Mouse (Mus musculus): Measurements from ENCODE around the gene Fbxl14. TPM values are rescaled to one million over a fixed set of nuclear protein-coding genes. Genes with fewer than 3 reads are reported as not detected.

The Fbxl14 gene
- polyA plus RNA-seq, 1 experiment from 2014 or later, result 5.3 TPM

DNA sequence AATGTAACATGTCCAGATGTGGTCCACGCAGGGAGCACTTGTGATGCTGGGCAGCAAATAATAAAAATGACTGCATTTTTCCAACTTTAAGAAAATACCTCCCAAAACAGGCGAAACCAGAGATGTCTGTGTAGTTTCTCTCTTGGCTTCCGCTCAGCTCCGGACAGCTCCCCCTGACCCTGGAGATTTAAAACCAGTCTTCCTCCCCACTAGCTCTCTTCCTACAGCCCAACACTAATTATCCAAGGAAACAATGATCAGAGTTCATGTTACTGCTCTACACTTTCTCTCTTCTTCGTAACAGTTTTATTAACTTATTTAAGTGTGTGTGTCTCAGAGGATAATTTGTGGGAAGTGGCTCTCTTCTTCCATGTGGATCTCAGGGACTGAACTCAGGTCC lies 19.1 kb upstream of the Fbxl14 start:
- no peak overlapping the region for H3K9ac ChIP-seq (replicated peaks; ENCODE audit: low read depth, low read length)
- H3K36me3 ChIP-seq (ENCODE audit: control insufficient read depth, insufficient read depth, low read length), result no peaks in the 10 kb centered on the region
- no peak overlapping the region for H3K4me2 ChIP-seq (replicated peaks; ENCODE audit: low read depth, low read length)
- no peak for ATAC-seq (ENCODE audit: insufficient number of reproducible peaks, insufficient read depth, low FRiP score, low read depth)
- 0 out of 2 replicates have a peak, but pooled peaks cover 2% of the 10 kb centered on the region for H3K4me1 ChIP-seq (ENCODE audit: control insufficient read depth, insufficient read depth, low read length)
- H3K9me3 ChIP-seq (ENCODE audit: control insufficient read depth, low read depth, low read length), result no peaks in the 10 kb centered on the region
- 68% methylated on average over 5 of the region's 5 CpGs for WGBS
- no peak overlapping the region for H3K4me3 ChIP-seq (ENCODE audit: low read depth, low read length)
- H3K27ac ChIP-seq (ENCODE audit: low read length), result no peak overlapping the region
- H3K27me3 ChIP-seq (ENCODE audit: control insufficient read depth, insufficient read depth, low read length), result no peaks in the 10 kb centered on the region

DNA sequence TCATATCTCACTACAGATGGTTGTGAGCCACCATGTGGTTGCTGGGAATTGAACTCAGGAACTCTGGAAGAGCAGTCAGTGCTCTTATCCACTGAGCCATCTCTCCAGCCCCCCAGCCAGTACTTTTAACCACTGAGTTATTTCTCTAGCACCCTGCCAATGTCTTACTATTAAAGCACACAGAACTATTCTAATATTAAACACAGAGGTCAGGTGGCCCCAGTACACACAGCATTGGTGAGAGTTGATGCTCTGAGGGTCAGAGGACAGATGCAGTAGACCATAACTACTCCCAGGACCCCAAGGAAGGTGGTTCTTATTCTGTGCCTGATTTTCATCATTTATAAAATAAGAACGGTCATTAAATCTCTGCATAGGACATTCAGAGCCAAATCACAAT lies 13.3 kb upstream of the Fbxl14 start:
- ATAC-seq (ENCODE audit: insufficient number of reproducible peaks, insufficient read depth, low FRiP score, low read depth), result no peak
- H3K27me3 ChIP-seq (ENCODE audit: control insufficient read depth, insufficient read depth, low read length), result no peaks in the 10 kb centered on the region
- no peaks in the 10 kb centered on the region for H3K4me1 ChIP-seq (ENCODE audit: control insufficient read depth, insufficient read depth, low read length)
- no peak overlapping the region for H3K4me3 ChIP-seq (ENCODE audit: low read depth, low read length)
- H3K9ac ChIP-seq (replicated peaks; ENCODE audit: low read depth, low read length), result no peak overlapping the region
- no peaks in the 10 kb centered on the region for H3K36me3 ChIP-seq (ENCODE audit: control insufficient read depth, insufficient read depth, low read length)
- 93% methylated on average over 1 of the region's 1 CpGs for WGBS
- H3K9me3 ChIP-seq (ENCODE audit: control insufficient read depth, low read depth, low read length), result no peaks in the 10 kb centered on the region
- no peak overlapping the region for H3K4me2 ChIP-seq (replicated peaks; ENCODE audit: low read depth, low read length)
- no peak overlapping the region for H3K27ac ChIP-seq (ENCODE audit: low read length)

DNA sequence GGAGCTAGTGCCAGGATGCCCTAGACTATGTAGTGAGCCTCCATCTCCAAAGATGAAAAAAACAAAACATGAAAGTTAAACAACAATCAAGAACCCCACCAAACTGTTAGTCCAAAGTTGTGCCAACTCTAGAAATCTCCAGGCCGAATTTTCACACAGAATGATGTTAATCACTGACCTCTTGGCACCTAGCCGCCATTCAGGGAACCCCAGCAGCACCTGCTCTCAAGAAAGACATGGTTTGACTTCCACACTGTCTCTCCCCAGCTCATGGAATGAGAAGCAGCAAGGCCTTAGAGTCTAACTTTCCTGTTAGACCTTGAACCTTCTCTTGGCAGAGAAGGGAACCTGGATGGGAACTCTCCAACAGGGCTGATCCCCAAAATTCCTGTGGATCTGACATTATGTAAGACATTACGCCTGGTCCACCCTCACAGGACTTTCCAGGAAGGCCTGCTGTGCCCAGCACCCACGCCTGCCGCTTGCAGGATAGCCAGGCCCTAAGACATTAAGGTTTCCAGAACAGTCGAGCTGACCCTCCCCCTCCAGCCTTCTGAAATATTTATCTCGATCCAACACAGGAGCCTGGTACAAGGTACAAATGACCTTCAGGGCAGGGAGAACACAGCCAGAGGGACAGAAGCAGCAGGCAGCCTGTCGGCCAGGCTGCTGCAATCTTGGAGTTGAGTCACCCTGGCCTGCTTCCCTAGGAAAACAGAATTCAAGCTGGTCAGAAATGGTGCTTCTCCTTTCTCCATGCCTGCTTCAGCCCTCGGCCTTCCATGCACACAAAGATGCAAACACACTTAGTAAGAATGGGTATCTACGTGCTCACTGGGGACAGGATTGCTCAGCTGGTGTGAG lies 12.3 kb upstream of the Fbxl14 start:
- Histone ChIP-seq H3K4me1 (ENCODE audit: control insufficient read depth, insufficient read depth, low read length) (no peaks in the 10 kb centered on the region), H3K9me3 (ENCODE audit: control insufficient read depth, low read depth, low read length) (no peaks in the 10 kb centered on the region), H3K4me3 (ENCODE audit: low read depth, low read length) (no peak overlapping the region), H3K36me3 (ENCODE audit: control insufficient read depth, insufficient read depth, low read length) (no peaks in the 10 kb centered on the region), H3K4me2 (replicated peaks; ENCODE audit: low read depth, low read length) (no peak overlapping the region), H3K9ac (replicated peaks; ENCODE audit: low read depth, low read length) (no peak overlapping the region), H3K27me3 (ENCODE audit: control insufficient read depth, insufficient read depth, low read length) (no peaks in the 10 kb centered on the region), H3K27ac (ENCODE audit: low read length) (no peak overlapping the region)
- no peak for ATAC-seq (ENCODE audit: insufficient number of reproducible peaks, insufficient read depth, low FRiP score, low read depth)
- 53% methylated on average over 10 of the region's 10 CpGs for WGBS

DNA sequence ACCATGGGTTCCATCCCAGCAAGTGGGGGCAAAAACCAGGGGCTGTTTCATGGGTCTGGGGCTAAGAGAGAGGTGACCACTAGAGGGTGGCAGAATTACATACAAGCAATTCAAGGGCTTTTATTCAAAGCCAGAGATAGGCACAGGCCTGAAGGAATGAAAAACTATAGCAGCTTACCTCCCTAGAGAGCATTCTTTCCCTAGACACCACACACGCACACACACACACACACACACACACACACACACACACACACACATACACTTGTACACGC lies 11.7 kb upstream of the Fbxl14 start:
- Histone ChIP-seq H3K9ac (replicated peaks; ENCODE audit: low read depth, low read length) (no peak overlapping the region), H3K36me3 (ENCODE audit: control insufficient read depth, insufficient read depth, low read length) (no peaks in the 10 kb centered on the region), H3K4me1 (ENCODE audit: control insufficient read depth, insufficient read depth, low read length) (no peaks in the 10 kb centered on the region), H3K9me3 (ENCODE audit: control insufficient read depth, low read depth, low read length) (no peaks in the 10 kb centered on the region), H3K27me3 (ENCODE audit: control insufficient read depth, insufficient read depth, low read length) (no peaks in the 10 kb centered on the region), H3K4me3 (ENCODE audit: low read depth, low read length) (no peak overlapping the region), H3K4me2 (replicated peaks; ENCODE audit: low read depth, low read length) (no peak overlapping the region), H3K27ac (ENCODE audit: low read length) (no peak overlapping the region)
- peak; percentile 33; the same call in 1 of the 2 replicates for ATAC-seq (ENCODE audit: insufficient number of reproducible peaks, insufficient read depth, low FRiP score, low read depth)
- WGBS, result 73% methylated on average over 2 of the region's 2 CpGs

DNA sequence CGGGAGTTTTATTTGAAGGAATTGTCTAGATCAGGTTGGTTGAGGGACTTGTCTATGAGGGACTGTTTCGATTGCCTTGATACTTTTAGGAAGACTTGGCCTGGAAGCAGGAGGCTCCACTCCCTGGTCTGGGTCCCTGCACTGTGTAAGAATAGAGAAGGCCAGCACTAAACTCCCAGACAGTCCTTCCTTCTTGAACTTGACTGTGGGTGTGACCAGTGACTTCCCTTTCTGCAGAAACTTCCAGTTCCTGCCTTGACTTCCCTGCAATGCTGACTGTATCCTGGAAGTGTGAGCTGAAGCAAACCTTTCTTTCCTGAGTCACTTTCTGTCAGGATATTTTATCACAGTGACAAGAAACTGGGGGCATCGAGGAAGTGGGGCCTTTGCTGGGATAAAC lies 8.7 kb upstream of the Fbxl14 start:
- Histone ChIP-seq H3K4me1 (ENCODE audit: control insufficient read depth, insufficient read depth, low read length) (no peaks in the 10 kb centered on the region), H3K27me3 (ENCODE audit: control insufficient read depth, insufficient read depth, low read length) (no peaks in the 10 kb centered on the region), H3K4me3 (ENCODE audit: low read depth, low read length) (no peak overlapping the region), H3K27ac (ENCODE audit: low read length) (no peak overlapping the region), H3K9ac (replicated peaks; ENCODE audit: low read depth, low read length) (no peak overlapping the region), H3K4me2 (replicated peaks; ENCODE audit: low read depth, low read length) (no peak overlapping the region), H3K36me3 (ENCODE audit: control insufficient read depth, insufficient read depth, low read length) (no peaks in the 10 kb centered on the region), H3K9me3 (ENCODE audit: control insufficient read depth, low read depth, low read length) (no peaks in the 10 kb centered on the region)
- no peak for ATAC-seq (ENCODE audit: insufficient number of reproducible peaks, insufficient read depth, low FRiP score, low read depth)
- 73% methylated on average over 3 of the region's 3 CpGs for WGBS

DNA sequence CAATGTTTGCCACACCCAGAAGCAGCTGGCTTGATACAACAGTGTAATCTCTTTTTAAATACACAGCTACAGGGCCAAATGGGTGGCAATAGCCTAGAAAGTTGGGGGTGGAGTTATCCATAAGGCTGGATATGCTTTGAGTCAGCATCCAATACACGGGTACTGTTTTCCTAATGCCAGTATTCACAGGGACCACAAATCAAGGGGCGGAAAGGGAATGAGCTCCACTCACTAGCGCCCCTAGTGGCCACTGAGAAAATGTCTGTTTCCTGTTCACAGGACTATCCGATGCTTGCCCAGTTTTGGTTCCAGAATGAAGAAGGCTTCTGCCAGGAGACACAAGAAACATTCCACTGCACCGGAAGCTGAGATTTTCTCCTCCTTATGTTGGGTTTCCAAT lies 7.3 kb upstream of the Fbxl14 start:
- H3K27me3 ChIP-seq (ENCODE audit: control insufficient read depth, insufficient read depth, low read length), result no peaks in the 10 kb centered on the region
- H3K9me3 ChIP-seq (ENCODE audit: control insufficient read depth, low read depth, low read length), result no peaks in the 10 kb centered on the region
- H3K4me3 ChIP-seq (ENCODE audit: low read depth, low read length), result no peak overlapping the region
- ATAC-seq (ENCODE audit: insufficient number of reproducible peaks, insufficient read depth, low FRiP score, low read depth), result no peak
- peaks cover under 1% of the 10 kb centered on the region; the same call in 1 of the 2 replicates for H3K4me1 ChIP-seq (ENCODE audit: control insufficient read depth, insufficient read depth, low read length)
- H3K4me2 ChIP-seq (replicated peaks; ENCODE audit: low read depth, low read length), result no peak overlapping the region
- H3K36me3 ChIP-seq (ENCODE audit: control insufficient read depth, insufficient read depth, low read length), result no peaks in the 10 kb centered on the region
- WGBS, result 37% methylated on average over 5 of the region's 5 CpGs
- H3K9ac ChIP-seq (replicated peaks; ENCODE audit: low read depth, low read length), result no peak overlapping the region
- no peak overlapping the region for H3K27ac ChIP-seq (ENCODE audit: low read length)

DNA sequence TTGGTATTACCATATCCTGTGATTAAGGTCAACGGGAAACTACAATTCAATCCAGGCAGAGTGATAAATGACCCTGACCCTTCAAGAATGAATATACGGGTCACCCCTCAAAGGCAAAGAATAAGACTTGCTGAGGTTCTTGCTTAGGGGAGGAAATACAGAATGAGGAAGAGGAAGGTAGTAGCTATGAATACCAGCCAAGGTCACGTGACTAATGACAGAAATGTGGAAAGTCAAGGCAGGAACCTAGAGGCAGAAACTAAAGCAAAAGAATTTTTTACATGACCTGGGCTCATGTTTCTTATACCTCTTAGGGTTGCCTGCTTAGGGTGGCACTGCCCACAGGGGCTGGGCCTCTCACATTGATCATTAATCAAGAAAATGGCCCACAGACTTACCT lies 6.8 kb upstream of the Fbxl14 start:
- no peak overlapping the region for H3K27ac ChIP-seq (ENCODE audit: low read length)
- H3K36me3 ChIP-seq (ENCODE audit: control insufficient read depth, insufficient read depth, low read length), result no peaks in the 10 kb centered on the region
- H3K4me3 ChIP-seq (ENCODE audit: low read depth, low read length), result no peak overlapping the region
- H3K4me2 ChIP-seq (replicated peaks; ENCODE audit: low read depth, low read length), result no peak overlapping the region
- WGBS, result 69% methylated on average over 3 of the region's 3 CpGs
- H3K27me3 ChIP-seq (ENCODE audit: control insufficient read depth, insufficient read depth, low read length), result no peaks in the 10 kb centered on the region
- peaks cover 6% of the 10 kb centered on the region for H3K4me1 ChIP-seq (ENCODE audit: control insufficient read depth, insufficient read depth, low read length)
- no peak overlapping the region for H3K9ac ChIP-seq (replicated peaks; ENCODE audit: low read depth, low read length)
- H3K9me3 ChIP-seq (ENCODE audit: control insufficient read depth, low read depth, low read length), result no peaks in the 10 kb centered on the region
- no peak for ATAC-seq (ENCODE audit: insufficient number of reproducible peaks, insufficient read depth, low FRiP score, low read depth)

DNA sequence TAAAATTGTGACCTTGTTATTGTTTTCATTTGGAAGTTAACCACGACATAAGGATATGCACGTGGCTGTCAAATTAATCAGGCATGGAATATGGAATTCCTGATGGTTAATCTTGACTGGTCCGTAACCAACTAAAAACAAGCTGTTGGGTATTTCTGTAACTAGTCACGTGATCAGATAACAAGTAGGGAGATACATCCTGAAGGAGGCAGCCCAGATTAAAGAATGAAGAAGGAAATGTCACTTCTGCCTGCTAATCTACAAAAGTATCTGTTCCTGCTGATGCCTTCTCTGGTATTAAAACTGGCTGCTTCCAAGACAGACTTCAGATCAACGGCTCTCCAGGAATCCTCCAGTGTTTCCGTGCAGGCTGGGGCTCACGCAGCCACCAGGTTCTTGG lies 6.0 kb upstream of the Fbxl14 start:
- Histone ChIP-seq H3K27ac (ENCODE audit: low read length) (no peak overlapping the region), H3K4me3 (ENCODE audit: low read depth, low read length) (no peak overlapping the region), H3K4me1 (ENCODE audit: control insufficient read depth, insufficient read depth, low read length) (peaks cover 11% of the 10 kb centered on the region), H3K9ac (replicated peaks; ENCODE audit: low read depth, low read length) (no peak overlapping the region), H3K36me3 (ENCODE audit: control insufficient read depth, insufficient read depth, low read length) (no peaks in the 10 kb centered on the region), H3K4me2 (replicated peaks; ENCODE audit: low read depth, low read length) (no peak overlapping the region), H3K27me3 (ENCODE audit: control insufficient read depth, insufficient read depth, low read length) (no peaks in the 10 kb centered on the region), H3K9me3 (ENCODE audit: control insufficient read depth, low read depth, low read length) (no peaks in the 10 kb centered on the region)
- no peak for ATAC-seq (ENCODE audit: insufficient number of reproducible peaks, insufficient read depth, low FRiP score, low read depth)
- 80% methylated on average over 7 of the region's 7 CpGs for WGBS

DNA sequence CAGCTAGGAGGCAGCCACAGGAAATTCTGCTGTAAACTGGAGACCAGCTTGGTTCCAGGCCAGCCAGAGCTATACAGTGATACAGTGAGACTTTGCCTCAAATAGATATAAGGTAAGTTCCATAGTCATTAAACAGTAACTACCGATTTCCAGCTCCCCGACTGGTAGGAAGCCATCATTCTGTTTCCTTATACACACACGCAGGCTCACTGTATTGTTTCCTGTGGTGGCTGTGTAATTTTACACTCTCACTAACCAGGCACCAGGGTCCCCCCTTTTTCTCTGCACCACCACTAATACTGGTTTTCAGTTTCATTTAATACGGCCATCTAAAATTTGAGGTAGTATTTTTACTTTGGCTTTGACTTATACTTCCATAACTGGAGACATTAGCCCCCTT lies 5.5 kb upstream of the Fbxl14 start:
- WGBS, result 82% methylated on average over 4 of the region's 4 CpGs
- Histone ChIP-seq H3K27ac (ENCODE audit: low read length) (no peak overlapping the region), H3K4me2 (replicated peaks; ENCODE audit: low read depth, low read length) (no peak overlapping the region), H3K4me1 (ENCODE audit: control insufficient read depth, insufficient read depth, low read length) (peaks cover 11% of the 10 kb centered on the region), H3K36me3 (ENCODE audit: control insufficient read depth, insufficient read depth, low read length) (no peaks in the 10 kb centered on the region), H3K27me3 (ENCODE audit: control insufficient read depth, insufficient read depth, low read length) (no peaks in the 10 kb centered on the region), H3K9me3 (ENCODE audit: control insufficient read depth, low read depth, low read length) (no peaks in the 10 kb centered on the region), H3K9ac (replicated peaks; ENCODE audit: low read depth, low read length) (no peak overlapping the region), H3K4me3 (ENCODE audit: low read depth, low read length) (no peak overlapping the region)
- no peak for ATAC-seq (ENCODE audit: insufficient number of reproducible peaks, insufficient read depth, low FRiP score, low read depth)

Data from stomach, embryonic 14.5 days (tissue).